Mouse (Mus musculus) midbrain, embryonic 11.5 days (tissue): ENCODE results near the gene Nol3. TPM values are rescaled to one million over a fixed set of nuclear protein-coding genes. Genes with fewer than 3 reads are reported as not detected.

ENCODE experiments used
- ATAC-seq: fragments of 200-750 bp; cut with Nextera tagmentation; 2 replicates; pipeline ENCODE4 v1.8.0; 2017; ENCODE audit warnings: moderate TSS enrichment, moderate library complexity; ENCODE audit not compliant: low FRiP score
- DNase-seq: peaks from one replicate; pipeline ENCODE4 v3.0.0; 2015; ENCODE audit warnings: low spot score; ENCODE audit errors: missing footprints
- H3K27ac ChIP-seq: fragments of 300-500 bp; sonication (generic); 2 replicates; pipeline ENCODE4 v1.5.1; 2014; ENCODE audit warnings: low read depth, low read length
- H3K27me3 ChIP-seq: fragments of 300-500 bp; sonication (generic); 2 replicates; pipeline ENCODE4 v1.6.1; 2014; ENCODE audit warnings: mild to moderate bottlenecking, low read length, moderate library complexity, mixed read lengths; ENCODE audit not compliant: control insufficient read depth, insufficient read depth
- H3K36me3 ChIP-seq: fragments of 300-500 bp; sonication (generic); 2 replicates; pipeline ENCODE4 v1.6.1; 2014; ENCODE audit warnings: mild to moderate bottlenecking, low read length, moderate library complexity, mixed read lengths; ENCODE audit not compliant: control insufficient read depth, insufficient read depth
- H3K4me1 ChIP-seq: fragments of 300-500 bp; sonication (generic); 2 replicates; pipeline ENCODE4 v1.6.1; 2014; ENCODE audit warnings: low read length; ENCODE audit not compliant: control insufficient read depth, insufficient read depth
- H3K4me2 ChIP-seq: fragments of 300-500 bp; sonication (generic); 2 replicates; pipeline ENCODE4 v1.6.1; 2014; ENCODE audit warnings: mild to moderate bottlenecking, moderate library complexity
- H3K4me3 ChIP-seq: fragments of 300-500 bp; sonication (generic); 2 replicates; pipeline ENCODE4 v1.5.1; 2014; ENCODE audit warnings: low read depth, low read length
- H3K9ac ChIP-seq: fragments of 300-500 bp; sonication (generic); 2 replicates; pipeline ENCODE4 v1.6.1; 2014; ENCODE audit warnings: low read length
- H3K9me3 ChIP-seq: fragments of 300-500 bp; sonication (generic); 2 replicates; pipeline ENCODE4 v1.6.1; 2016; ENCODE audit warnings: low read length; ENCODE audit not compliant: control insufficient read depth
- WGBS: fragments of 180-500 bp; shearing (Covaris S2); extraction: QIAGEN DNeasy Blood & Tissue Kit; methylation state at CpG from one replicate; pipeline ENCODE4 v1.1.7; 2014; 5-methylcytosine and 5-hydroxymethylcytosine counted together
- polyA plus RNA-seq: library from polyadenylated mRNA; unstranded; fragments of >200 nt; fragmentation: Nextera tagmentation; extraction: Ambion mirVana; gene quantifications from 2 replicates; pipeline ENCODE4 v1.2.1, GENCODE M21; 2014

The Nol3 gene
- polyA plus RNA-seq, 1 experiment from 2014 or later = 2.0 TPM

DNA sequence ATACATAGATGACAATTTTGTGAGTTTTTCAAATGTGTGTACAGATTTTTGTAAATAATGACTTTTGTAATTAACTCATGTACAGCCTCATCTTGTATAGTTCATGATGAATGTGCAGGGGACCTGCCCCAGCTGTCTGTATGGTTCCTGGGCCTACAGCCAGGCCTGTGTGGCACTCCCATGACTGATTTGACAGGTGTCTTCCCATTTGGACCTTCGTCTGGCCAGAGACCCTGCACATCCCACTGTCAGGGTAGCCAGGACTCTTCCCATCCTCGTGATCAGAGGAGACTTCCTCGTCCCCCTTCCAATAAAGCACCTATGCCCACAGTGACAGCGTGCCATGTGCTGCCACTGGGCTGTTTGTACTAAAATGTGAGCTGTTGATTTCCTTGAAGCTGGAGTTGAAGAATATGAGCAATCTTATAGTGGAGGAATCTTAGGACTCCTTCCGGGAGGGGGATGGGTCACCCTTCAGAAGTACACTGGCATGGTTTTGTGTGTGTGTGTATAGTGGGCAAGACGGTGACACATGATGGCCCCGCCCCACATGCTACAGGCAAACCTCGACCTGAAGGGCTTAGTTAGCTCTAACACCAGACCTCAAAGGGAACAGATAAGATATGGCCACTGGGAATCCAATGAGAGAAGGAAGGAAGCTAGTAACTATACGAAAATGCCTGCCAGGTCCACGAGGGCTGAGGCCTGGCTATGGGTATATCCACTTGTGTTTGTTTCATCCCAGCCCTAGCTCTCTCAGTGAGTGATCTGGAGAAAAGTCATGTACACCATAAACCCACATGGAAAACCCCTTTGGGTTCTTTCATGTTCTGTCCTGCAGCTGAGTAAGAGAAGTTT lies 23.0 kb upstream of the Nol3 start:
- H3K4me1 ChIP-seq = peaks cover 7% of the 10 kb centered on the region; the same call in 1 of the 2 replicates
- peaks cover 20% of the 10 kb centered on the region for H3K36me3 ChIP-seq
- WGBS = 90% methylated on average over 10 of the region's 10 CpGs
- peaks cover 19% of the 10 kb centered on the region for H3K27me3 ChIP-seq
- H3K9me3 ChIP-seq = no peaks in the 10 kb centered on the region
- no peak for ATAC-seq
- no peak overlapping the region for H3K27ac ChIP-seq
- no peak overlapping the region for H3K9ac ChIP-seq
- H3K4me2 ChIP-seq = no peak overlapping the region
- DNase-seq = peak; percentile 75
- H3K4me3 ChIP-seq = no peak overlapping the region

DNA sequence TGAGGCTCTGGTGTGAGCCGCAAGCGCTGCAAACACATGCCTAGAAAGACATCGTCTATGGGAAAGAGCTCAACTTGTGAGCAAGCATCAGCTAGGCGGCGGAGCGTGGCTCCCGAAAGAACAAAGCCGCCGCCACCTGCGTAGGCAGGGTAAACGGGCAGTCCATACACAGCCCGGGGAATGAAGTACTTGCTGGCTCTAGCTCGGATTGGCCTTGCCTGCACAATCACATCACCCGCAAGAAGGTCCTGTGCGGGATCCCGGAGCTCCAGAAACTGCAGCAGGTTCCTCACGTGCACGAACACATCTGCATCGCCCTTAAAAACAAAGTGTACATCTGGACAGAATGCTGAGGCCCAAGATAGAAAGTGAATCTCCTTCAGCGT lies 22.2 kb upstream of the Nol3 start:
- no peak overlapping the region for H3K27ac ChIP-seq
- H3K9me3 ChIP-seq = no peaks in the 10 kb centered on the region
- H3K9ac ChIP-seq = 0 out of 2 replicates have a peak overlapping the region, but pooled peaks have one; percentile 16
- DNase-seq (no peak), ATAC-seq (peak; percentile 38)
- H3K27me3 ChIP-seq = peaks cover 27% of the 10 kb centered on the region
- peak overlapping the region; percentile 51; the same call in 1 of the 2 replicates for H3K4me3 ChIP-seq
- peaks cover 10% of the 10 kb centered on the region for H3K4me1 ChIP-seq
- H3K4me2 ChIP-seq = peak overlapping the region; percentile 97
- WGBS = 29% methylated on average over 20 of the region's 20 CpGs
- peaks cover 20% of the 10 kb centered on the region for H3K36me3 ChIP-seq

DNA sequence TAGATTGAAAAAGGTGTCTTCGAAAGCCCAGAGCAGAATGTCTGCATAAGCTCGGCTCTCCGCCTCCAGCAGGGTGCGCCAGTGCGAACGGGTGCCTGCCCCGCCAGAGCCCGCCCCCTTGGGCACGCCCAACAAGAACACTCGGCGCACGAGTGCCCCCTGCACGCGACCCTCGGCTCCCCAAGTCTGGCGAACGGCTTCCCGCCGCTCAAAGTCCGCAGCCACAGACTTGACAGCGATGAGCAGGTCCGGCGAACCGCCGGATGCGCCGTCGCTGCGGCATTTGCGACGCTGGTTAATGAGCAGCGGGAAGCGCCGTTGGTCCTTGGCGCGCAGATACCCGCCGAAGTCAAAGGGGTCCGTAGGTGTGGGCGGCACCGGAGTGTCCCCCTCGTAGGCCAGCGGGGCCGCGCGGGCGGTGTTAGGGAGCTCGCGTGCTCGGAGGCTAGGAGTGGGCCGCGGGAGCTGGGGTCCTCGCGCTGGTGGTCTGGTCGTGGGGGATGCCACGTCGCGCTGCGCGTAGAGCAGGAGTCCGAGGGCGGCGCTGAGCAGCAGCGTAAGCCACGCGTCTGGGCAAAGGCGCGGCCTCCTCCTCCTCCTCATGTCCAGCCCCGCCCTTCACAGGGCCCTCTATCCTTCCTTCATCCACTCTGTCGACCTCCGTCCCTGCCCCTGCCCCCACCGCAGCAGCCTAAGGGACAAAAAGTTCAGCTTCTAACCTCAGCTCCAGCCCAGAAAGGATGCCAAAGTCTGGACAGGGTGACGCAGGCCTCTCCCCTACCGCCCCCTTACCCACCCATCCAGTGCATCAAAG lies 21.6 kb upstream of the Nol3 start:
- Histone ChIP-seq H3K9ac (peak overlapping the region; percentile 65), H3K4me1 (peaks cover 16% of the 10 kb centered on the region), H3K36me3 (peaks cover 15% of the 10 kb centered on the region), H3K4me3 (peak overlapping the region; percentile 51), H3K9me3 (no peaks in the 10 kb centered on the region), H3K27me3 (peaks cover 33% of the 10 kb centered on the region), H3K4me2 (peak overlapping the region; percentile 97), H3K27ac (no peak overlapping the region)
- ATAC-seq = peak; percentile 82
- DNase-seq = peak; percentile 98
- WGBS = under 1% methylated on average over 67 of the region's 74 CpGs

DNA sequence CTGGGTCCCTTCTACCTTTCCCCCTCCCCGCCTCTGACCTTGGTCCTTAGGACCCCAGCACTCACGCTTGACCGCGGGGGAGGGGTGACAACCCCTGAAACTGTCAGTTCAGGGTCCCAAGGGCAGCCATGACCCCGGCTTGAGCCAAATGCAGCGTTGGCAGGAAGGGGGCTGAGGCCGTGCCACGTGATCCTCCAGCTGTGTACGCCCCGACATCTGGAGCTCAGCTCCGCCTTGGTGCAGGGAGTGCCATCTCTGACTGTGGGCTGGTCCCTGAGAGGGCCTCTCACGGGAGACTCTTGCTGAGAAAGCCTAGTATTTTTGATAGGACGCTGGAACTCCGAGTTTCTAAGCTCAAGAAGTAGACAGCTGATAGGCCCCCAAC lies 21.0 kb upstream of the Nol3 start, which contains the start of gene B3gnt9:
Gene B3gnt9, minus strand, starts transcription at position 188 of the 385 bp plus-strand sequence.
- peak; percentile 28 for ATAC-seq
- Histone ChIP-seq H3K36me3 (peaks cover 9% of the 10 kb centered on the region; the same call in 1 of the 2 replicates), H3K27ac (no peak within 1 kb of the TSS), H3K9ac (peak within 1 kb of the TSS; percentile 65), H3K27me3 (peaks cover 39% of the 10 kb centered on the region), H3K9me3 (no peaks in the 10 kb centered on the region), H3K4me2 (peak within 1 kb of the TSS; percentile 97), H3K4me1 (peaks cover 20% of the 10 kb centered on the region), H3K4me3 (peak within 1 kb of the TSS; percentile 51)
- peak; percentile 92 for DNase-seq
- WGBS = 2% methylated on average over 14 of the region's 14 CpGs

DNA sequence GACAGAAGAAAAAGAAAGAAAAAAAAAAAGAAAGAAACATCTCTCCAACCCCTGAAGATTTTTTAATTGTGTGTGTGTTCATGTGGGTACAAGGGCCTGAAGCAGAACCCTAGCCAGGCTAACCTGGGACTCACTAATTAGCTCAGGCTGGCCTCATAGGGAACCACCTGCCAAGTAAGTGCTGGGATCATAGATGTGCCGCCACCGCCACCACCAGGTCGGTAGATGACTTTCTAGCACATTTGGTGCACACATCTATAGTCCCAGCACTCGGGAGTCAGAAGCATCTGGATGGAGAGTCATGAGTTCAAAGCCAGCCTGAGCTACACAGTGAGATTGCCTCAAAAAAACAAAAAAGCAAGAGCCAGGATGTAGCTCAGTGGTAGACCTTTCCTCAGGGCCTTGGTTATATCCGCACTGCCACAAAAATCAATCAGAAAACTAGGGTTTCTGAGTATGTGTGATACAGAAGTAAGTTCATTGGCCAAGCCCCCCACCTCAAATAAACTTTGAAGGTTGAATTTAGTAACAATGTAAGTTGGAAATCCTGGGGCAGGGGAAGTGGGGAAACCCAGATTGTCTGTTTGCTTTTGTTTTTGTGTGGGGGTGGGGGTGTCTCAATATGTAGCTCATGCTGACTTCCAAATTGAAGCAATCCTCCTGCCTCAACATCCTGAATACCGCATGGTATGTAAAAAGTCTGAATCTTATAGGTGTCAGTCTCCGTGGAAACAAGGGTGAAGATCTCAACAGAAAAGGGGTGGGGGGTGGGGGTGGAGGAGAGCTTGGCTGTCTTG lies 18.4 kb upstream of the Nol3 start:
- peak; percentile 57 for DNase-seq
- peaks cover 54% of the 10 kb centered on the region for H3K27me3 ChIP-seq
- H3K9me3 ChIP-seq = no peaks in the 10 kb centered on the region
- 61% methylated on average over 7 of the region's 7 CpGs for WGBS
- no peaks in the 10 kb centered on the region for H3K36me3 ChIP-seq
- no peak overlapping the region for H3K4me3 ChIP-seq
- no peak overlapping the region for H3K9ac ChIP-seq
- no peak overlapping the region for H3K27ac ChIP-seq
- peaks cover 20% of the 10 kb centered on the region for H3K4me1 ChIP-seq
- ATAC-seq = no peak
- H3K4me2 ChIP-seq = no peak overlapping the region

DNA sequence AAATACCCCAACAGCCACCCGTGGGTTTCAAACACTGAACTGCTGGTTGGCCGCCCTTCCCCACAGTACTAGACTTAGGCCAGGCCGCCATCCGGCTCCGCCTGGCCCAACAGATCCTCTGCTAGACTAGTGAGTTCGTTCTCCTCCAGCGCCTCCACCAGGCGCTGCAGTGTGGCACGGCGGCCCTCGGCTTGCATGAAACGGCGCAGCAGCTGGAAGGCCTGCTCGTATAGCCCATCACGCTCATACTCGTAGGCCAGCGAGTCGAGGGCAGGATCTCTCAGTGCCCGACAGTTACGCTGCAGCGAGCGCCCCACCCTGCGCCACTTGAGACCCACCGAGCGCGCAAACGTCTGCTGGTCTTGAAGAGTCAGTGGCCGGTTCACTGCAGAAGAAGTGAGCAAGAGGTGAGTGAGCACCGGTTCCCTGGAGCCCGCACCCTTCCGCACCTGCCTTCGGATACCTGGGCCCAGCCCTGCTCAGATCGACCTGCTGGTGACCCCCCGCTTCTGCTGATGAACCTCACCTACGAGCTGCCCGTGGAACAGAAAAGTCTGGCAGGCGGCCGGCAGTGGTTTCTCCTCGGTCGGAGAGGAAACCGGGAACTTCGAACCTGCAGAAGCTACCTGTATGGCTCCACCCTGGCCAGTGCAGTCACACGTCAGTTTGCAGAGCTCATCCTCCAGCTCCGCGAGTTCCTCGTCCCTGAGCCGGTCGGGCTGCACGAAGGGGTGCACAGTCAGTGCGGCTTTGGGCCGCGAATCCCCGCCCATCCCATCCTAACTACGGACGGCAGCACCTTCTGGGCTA lies 16.8 kb upstream of the Nol3 start:
- H3K36me3 ChIP-seq = no peaks in the 10 kb centered on the region
- H3K27ac ChIP-seq = no peak overlapping the region
- H3K27me3 ChIP-seq = peaks cover 67% of the 10 kb centered on the region
- H3K4me2 ChIP-seq = peak overlapping the region; percentile 67
- WGBS = 2% methylated on average over 55 of the region's 55 CpGs
- H3K9me3 ChIP-seq = no peaks in the 10 kb centered on the region; the same call in 1 of the 2 replicates
- DNase-seq = peak; percentile 96
- peak overlapping the region; percentile 24; the same call in 1 of the 2 replicates for H3K9ac ChIP-seq
- H3K4me3 ChIP-seq = peak overlapping the region; percentile 38
- peak; percentile 54 for ATAC-seq
- H3K4me1 ChIP-seq = peaks cover 20% of the 10 kb centered on the region

DNA sequence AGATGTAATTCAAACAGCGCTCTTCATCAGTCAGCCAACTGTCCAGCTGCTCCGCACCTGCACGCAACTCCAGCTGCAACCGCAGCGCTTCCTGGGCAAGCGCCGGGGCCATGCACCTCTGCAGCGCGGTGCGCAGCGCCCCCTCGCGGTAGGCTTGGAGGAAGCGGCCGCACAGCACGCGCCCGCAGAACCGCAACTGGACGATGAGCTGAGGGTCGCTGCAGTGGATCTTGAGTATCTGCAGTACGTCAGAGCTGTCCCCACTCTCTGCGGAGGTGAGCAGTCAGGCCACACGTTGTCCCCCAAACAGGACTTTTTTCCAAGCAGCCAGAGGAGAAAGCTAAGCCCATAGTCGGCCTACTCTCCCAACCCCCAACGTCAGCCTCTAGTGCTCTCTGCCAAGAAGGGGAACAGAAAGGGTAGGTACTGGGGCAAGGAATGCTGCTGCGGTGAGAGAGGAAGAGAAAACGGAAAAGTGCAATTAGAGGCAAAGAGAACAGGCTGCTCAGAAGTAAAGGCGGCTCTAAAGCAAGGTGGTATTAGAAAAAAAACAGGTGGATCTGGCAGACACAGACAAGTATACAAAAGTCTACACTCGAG lies 16.1 kb upstream of the Nol3 start:
- peak overlapping the region; percentile 24; the same call in 1 of the 2 replicates for H3K9ac ChIP-seq
- 4% methylated on average over 30 of the region's 30 CpGs for WGBS
- peaks cover 17% of the 10 kb centered on the region for H3K4me1 ChIP-seq
- H3K9me3 ChIP-seq = no peaks in the 10 kb centered on the region; the same call in 1 of the 2 replicates
- H3K27ac ChIP-seq = no peak overlapping the region
- ATAC-seq (peak; percentile 62), DNase-seq (peak; percentile 98)
- H3K27me3 ChIP-seq = peaks cover 74% of the 10 kb centered on the region
- peak overlapping the region; percentile 38 for H3K4me3 ChIP-seq
- H3K36me3 ChIP-seq = no peaks in the 10 kb centered on the region
- peak overlapping the region; percentile 67 for H3K4me2 ChIP-seq
